Mouse (Mus musculus): ENCODE measurements around the gene Paqr5.

GRCm38 (mm10) chr9:62056206-62056605 is 29.6 kb upstream of the Paqr5 start:
- TF ChIP-seq ZNF384 (IDR thresholded peaks at IDR 0.05; ENCODE audit: low read depth, low read length) (no peak), MAFK (IDR thresholded peaks at IDR 0.05; ENCODE audit: insufficient read depth, low read depth, low read length) (no peak), HCFC1 (IDR thresholded peaks at IDR 0.05; ENCODE audit: borderline replicate concordance, insufficient read depth, low read length) (no peak), CHD2 (IDR thresholded peaks at IDR 0.05; ENCODE audit: low read depth, low read length) (no peak), ZC3H11A (IDR thresholded peaks at IDR 0.05; ENCODE audit: borderline replicate concordance, low read depth, low read length) (no peak)
